Mouse (Mus musculus) stomach, postnatal 0 days (tissue): Measurements from ENCODE around the gene Gm14851.
A peak's percentile ranks its signal among the peaks of the same experiment; 100 is the strongest.

Experiments
- CTCF ChIP-seq: IDR thresholded peaks from 2 replicates; pipeline ENCODE4 v1.5.1; 2016; ENCODE audit warnings: antibody characterized with exemption, low read depth, mild to moderate bottlenecking, moderate library complexity
- EP300 ChIP-seq: optimal IDR thresholded peaks from 2 replicates; pipeline ENCODE3; 2016; ENCODE audit warnings: antibody characterized with exemption

DNA sequence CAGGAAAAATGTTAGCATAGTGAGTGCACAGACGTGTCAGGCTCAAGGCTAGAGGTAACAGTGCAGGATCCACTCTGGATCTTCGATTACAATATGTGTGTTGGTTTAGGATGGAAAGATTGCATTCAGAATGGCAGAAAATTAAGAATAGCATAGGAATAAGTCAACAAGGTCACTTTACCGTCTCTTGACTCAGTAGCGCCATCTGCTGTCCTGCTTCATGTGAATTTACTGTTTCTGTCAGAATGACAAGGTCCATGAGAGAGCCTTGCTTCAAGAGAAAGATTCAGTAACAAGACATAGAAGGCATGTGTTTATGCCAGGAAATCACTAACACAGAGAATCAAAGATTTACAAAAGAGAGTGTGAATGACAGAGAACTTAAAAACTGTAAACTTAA lies 2.7 kb downstream of the Gm14851 start:
- TF ChIP-seq EP300, result no peak
- peak; percentile 37 for TF ChIP-seq CTCF
